Mouse (Mus musculus) T-cell, adult 2 months (primary cell): ENCODE measurements around the gene Amph.

ENCODE experiments used
- DNase-seq: peaks from one replicate; pipeline ENCODE4 v3.0.0; 2022; ENCODE audit warnings: low spot score

Gene Amph

DNA sequence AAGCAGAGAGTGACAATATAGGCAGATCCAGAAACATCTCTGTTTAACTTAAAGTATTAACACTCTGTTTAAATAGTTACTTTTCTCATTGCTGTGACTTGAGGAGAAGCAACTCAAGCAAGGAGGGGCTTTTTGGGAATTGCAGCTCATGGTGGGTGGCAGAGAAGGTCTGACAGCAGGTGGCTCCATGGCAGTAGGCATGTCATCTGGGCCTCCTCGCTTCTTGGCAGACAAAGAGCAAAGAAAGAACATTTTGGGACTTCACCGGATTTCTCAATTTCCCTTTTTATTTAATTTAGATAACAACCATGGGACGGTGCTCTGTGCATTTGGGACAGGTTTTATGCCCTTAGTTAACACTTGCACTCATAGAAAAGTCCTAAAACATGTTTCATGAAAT lies 195.8 kb downstream of the Amph start:
- DNase-seq: no peak

DNA sequence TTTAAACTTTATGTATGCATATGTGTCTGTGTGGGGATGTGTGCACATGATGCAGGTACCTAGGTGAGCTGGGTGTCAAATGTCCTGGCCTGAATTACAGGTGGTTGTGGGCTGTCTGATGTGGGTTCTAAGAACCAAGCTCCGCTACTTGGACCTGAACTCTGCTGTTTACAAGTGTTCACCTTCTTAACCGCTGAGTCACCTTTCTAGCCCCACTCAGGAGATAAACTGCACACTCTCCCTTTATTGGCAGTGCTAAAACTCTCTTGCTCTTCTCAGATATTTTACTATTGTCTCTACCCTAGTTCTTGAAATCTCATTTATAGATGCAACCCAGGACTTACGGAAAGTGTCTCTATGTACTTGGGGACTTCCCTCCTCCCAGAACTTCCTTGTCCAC lies 199.5 kb downstream of the Amph start:
- no peak for DNase-seq

DNA sequence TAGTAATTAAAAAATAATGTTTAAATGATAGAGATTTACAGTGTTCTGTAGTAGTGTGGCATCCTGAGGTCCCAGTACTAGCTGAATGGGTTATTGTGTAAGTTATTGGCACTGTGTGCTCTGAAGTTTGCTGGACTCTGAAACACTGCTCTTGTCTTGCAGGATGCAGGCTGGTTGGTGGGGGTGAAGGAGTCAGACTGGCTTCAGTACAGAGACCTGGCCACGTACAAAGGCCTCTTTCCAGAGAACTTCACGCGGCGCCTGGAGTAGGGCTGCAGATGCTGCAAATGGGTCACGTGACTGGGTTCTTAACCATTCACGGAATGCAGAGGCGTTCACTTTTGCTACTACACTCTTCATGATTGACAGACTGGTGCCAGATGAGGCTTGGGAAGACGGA lies 201.6 kb downstream of the Amph start:
- no peak for DNase-seq

DNA sequence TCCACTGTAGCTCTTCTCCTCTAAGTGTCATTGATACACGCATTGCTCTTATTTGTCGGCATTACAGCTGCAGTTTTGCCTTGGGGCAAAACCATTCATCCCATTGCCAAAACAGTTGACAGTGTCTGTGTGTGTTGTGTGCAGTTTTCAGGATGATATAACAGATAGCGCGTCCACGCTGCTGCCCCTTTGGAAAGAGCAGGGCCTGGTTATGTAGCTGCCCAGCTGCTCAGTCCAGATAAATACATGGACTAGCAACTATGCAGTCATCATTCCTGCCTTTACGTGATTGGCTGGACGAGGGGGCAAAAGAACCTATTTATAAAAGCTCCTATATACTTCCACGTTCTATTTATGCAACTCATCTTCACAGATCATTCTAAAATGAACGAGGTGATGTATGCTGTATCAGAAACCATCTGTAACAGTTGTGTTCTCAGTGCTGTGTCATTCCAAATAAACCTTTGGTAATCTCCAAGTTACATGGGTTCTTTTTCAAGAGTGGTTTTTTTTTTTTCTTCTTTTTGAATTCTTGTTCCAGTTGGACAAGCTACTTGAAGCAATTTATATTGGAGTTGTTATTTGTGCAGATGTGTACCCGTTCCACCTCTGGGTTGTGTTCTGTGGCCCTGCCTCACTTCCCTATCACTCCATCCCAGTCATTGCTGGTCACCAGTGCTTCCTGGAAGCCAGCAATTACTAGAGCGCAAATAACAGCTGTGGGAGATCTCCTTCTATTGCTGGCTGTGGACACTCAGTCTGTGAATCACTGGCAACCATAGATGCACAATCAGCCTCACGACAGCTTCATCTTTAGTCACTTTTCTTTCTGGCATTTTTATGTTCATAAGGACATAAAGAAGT lies 202.7 kb downstream of the Amph start:
- DNase-seq: no peak

DNA sequence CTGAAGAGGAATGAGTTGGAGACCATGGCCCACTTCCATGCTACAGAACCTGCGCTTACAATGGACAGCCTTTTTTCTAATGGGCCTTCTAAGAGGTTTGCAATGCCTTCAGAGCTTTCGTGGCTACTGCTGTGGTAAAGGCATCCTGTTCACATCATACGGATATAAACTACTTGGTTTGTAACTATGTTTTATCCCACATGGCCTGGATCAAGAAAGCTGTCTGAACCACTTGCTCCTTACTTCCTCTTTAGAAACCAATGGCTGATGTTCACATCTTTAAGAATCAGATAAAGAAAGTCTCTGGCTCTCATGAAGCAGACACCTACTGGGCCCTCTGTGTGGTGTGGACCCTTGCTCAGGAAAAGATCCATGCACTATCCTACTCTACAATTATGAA lies 204.1 kb downstream of the Amph start:
- DNase-seq: no peak

DNA sequence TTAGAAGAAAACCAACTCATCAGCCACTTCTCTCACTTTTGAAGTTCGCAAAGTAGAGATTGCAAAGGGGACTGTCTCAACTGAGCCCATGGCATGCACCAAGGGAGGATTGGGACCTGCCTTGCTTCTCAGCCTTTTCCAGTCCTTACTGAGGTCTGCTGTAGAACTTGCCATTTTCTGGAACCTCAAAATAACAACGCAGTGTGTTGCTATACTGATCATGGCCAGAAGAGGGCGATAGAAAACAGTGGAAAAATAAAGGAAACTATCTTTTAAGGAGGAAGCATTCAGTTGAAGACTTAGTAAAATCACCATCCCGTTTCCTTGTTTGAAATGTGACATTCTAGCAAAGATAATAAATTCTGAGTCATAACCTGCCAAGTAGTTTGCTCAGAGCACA lies 210.5 kb downstream of the Amph start:
- DNase-seq: peak; percentile 21

DNA sequence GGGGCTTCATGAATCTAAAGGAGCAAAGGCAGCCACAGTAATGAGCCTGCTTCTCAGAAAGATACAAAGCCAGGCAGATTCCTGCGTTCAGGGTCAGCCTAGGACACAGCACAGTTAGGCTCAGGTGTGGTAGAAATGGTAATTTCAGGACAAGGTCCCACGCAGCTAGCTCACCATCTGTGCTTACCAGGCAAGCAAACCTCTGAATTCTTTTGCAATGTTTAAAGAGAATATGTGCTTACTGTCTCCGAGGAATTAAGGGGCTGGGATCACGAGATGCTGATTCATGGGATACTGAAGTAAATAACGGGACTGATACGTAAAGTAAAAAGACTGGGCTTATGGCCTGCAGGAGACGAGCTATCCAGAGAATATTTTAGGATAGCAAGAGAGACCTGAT lies 212.6 kb downstream of the Amph start:
- no peak for DNase-seq

DNA sequence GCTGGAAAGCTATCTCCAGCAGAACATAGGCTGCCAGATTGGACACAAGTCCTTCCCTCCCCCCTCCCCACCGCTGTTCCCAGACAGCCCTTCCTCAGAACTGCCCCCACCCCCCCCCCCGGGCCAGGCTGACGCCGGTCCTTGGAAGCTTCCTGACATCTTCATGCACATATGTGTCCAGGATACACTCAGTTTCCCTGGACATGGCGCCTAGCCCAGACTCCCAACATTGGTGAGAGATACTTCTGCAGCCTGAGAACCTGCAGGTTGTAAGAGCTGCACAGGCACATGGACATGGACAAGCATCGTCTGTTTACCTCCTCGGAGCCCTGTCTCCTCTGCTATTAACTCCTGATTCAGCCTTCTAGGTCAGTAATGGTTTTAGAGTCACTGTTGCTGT lies 213.1 kb downstream of the Amph start:
- DNase-seq: no peak

DNA sequence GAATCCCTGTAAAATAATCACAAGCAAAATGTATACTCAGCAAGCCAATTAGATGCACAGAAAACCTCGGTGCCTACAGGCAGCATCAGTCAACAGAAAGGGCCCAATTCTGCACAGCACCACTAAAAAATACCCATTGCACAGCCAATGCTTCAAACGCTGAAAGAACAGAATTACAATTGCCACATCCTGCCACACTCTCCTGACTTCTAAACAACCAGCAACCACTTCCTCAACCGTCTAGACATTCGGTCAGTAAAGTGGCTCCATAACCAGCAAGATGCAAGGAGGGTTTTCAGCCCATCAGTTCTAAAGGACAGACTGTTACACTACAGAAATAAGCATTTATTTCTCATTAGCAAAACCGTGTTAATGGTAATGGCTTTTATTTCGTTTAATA lies 214.1 kb downstream of the Amph start:
- peak; percentile 75 for DNase-seq

DNA sequence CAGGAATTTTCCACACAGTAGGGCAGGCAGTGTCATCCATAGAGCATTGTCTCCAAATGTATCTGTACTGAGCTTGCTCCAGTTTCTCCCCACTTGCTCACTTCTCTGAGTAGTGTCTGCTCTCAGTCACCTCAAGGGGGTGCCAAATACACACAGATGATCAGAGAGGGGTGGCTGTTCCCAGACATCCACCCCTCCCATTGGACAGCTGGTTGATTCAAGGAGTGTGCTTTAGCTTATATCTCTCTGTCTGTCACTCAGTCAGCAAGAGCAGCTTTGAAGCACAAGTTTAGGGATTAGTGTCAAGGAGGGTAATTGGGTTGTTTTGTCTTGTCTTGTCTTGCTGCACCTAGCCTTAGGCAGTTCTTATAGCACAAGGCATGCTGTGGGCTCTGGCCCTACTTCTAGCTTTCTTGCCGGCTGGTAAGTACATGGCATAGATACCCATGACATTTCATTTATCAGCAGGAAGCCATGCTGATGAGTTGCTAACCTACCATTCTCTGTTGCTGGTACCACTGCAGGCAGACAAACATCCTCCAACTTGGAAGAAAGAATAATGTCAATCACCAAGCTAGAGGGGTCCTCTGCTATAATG lies 229.8 kb downstream of the Amph start:
- DNase-seq: peak; percentile 51

DNA sequence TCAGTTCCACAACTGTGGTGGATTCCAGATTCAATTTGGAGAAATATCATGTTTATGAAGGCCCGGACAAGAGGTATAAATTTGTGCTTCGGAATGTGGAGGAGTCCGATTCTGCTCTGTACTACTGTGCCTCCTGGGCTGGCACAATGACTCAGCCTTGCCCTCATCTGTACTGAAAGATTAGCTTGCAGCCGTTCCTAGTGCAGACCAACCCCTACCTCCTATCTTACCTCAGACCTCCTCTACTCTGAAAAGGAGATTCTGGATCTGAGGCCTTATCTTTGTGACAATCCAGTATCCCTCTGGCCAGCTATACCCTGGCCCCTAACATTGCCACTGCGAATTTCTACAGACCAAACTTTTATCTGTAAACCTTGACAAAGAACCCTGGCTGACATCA lies 230.3 kb downstream of the Amph start:
- no peak for DNase-seq

DNA sequence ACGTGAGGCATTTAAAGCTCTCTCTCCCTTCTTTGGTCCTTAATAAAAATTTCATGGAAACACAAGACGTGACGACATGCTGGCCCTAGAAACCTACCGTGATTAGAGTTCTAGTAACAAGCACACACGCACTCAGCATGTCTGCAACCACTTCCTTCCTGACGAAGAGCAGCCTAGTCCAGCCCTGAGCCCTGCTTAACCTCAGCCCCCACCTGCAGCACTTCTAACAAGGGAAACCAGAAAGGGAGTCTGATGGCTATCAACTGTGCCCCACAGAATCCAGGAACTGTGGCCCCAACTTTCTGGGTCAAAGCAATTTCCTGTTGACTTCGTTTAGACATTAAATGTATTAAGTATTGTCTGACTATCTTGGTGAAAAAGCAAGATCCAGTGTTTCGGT lies 234.3 kb downstream of the Amph start:
- peak; percentile 62 for DNase-seq

DNA sequence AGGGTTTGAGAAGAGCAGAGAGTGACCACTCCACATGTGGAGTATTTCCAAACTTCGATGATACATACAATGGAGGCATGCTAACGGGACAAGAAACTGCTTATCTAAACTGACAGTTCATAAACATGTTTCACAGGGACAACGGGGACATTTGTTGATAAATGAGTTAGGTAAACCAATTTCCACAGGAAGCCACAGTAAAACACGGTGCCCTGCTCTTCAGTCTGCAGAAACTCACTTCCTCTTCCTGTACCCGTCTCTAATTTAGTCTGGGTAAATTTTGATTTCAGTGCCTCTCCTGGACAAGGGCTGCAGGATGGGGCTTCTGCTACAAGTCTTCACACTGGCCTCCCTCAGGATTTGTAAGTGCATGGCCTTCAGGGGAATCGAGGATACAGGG lies 242.0 kb downstream of the Amph start:
- no peak for DNase-seq

DNA sequence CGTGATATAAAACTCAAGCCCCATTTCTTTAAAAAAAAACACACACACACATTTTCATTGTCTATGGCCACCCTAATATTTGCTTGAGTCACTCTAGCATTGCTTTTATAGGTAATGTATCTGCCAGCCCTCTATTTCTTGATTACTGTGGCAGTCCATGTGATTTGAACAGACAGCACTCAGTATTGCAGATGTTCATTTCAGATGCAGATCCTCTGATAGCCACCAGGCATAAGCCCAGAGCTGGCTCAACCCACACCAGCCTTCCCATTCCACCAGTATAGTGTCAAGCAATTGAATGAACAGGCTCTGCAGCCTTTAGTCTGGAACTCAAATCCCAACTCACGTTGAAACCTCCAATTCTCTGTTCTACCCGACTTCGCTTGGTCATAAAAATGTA lies 246.8 kb downstream of the Amph start:
- no peak for DNase-seq

DNA sequence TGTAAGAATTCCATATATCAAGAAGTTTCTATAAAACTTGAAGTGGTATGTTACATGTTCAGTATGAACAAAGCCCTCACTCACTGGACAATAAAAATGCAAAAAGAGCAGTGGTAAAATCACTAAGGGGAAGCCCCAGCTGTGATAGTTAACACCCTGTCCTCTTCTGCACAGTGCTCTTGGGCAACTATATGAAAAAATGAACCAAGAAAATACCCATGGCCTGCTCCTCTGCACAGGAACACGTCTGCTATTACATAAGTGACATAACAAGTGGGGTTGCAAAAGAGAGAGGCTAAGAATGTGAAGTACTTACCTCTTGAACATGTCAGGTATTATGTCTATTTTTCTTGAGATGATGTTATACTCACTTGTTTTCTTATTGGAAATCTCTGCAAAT lies 247.5 kb downstream of the Amph start:
- no peak for DNase-seq
